Mouse (Mus musculus): Measurements from ENCODE around the gene Ccs.
"Not testable (repeated sequence)": the region's sequence is repeated elsewhere in the genome, so short reads cannot be mapped to it uniquely, and the experiment has no call there.

Gene Ccs

GRCm38 (mm10) chr19:4839149-4839548 lies at the start of gene Ccs, which contains the start of gene Ccdc87:
Gene Ccs, minus strand, starts transcription at chr19:4839332.
Gene Ccdc87, plus strand, starts transcription at chr19:4839366.
- DNase-seq (ENCODE audit: low read depth in 2 of 2, low spot score in 2 of 2), result peak; percentile 91 to 95

- DNase-seq (ENCODE audit: low read depth in 2 of 2, low spot score in 2 of 2), result no peak
Measured at GRCm38 (mm10) chr19:4883961-4884360, 44.8 kb upstream of the Ccs start.

- no peak for DNase-seq (ENCODE audit: low read depth in 2 of 2, low spot score in 2 of 2)
Measured at GRCm38 (mm10) chr19:4879324-4879703, 40.2 kb upstream of the Ccs start.

GRCm38 (mm10) chr19:4878405-4879323 lies 39.5 kb upstream of the Ccs start, which contains the start of gene Zdhhc24:
Gene Zdhhc24, plus strand, starts transcription at chr19:4878668.
- DNase-seq (ENCODE audit: low read depth in 2 of 2, low spot score in 2 of 2), result peak; percentile 88 to 91

- DNase-seq (ENCODE audit: low read depth in 2 of 2, low spot score in 2 of 2), result no peak
Measured at GRCm38 (mm10) chr19:4877785-4878184, 38.7 kb upstream of the Ccs start, which contains the start of gene Actn3. Gene Actn3, minus strand, starts transcription at chr19:4877909.

GRCm38 (mm10) chr19:4876755-4877154 lies 37.6 kb upstream of the Ccs start:
- DNase-seq (ENCODE audit: low read depth in 2 of 2, low spot score in 2 of 2), result no peak

- DNase-seq (ENCODE audit: low read depth in 2 of 2, low spot score in 2 of 2), result no peak
Measured at GRCm38 (mm10) chr19:4876241-4876640, 37.1 kb upstream of the Ccs start.

- DNase-seq (ENCODE audit: low read depth in 2 of 2, low spot score in 2 of 2), result not testable (repeated sequence)
Measured at GRCm38 (mm10) chr19:4874613-4875012, 35.5 kb upstream of the Ccs start.

GRCm38 (mm10) chr19:4865147-4865546 lies 26.0 kb upstream of the Ccs start:
- DNase-seq (ENCODE audit: low read depth in 2 of 2, low spot score in 2 of 2), result no peak

- DNase-seq (ENCODE audit: low read depth in 2 of 2, low spot score in 2 of 2), result no peak
Measured at GRCm38 (mm10) chr19:4863048-4863447, 23.9 kb upstream of the Ccs start.

GRCm38 (mm10) chr19:4859081-4859480 lies 19.9 kb upstream of the Ccs start:
- DNase-seq (ENCODE audit: low read depth in 2 of 2, low spot score in 2 of 2), result no peak

GRCm38 (mm10) chr19:4855951-4856350 lies 16.8 kb upstream of the Ccs start:
- no peak for DNase-seq (ENCODE audit: low read depth in 2 of 2, low spot score in 2 of 2)

GRCm38 (mm10) chr19:4855470-4855820 lies 16.3 kb upstream of the Ccs start:
- DNase-seq (ENCODE audit: low read depth in 2 of 2, low spot score in 2 of 2), result no peak

- DNase-seq (ENCODE audit: low read depth in 2 of 2, low spot score in 2 of 2), result no peak
Measured at GRCm38 (mm10) chr19:4854552-4855469, 15.7 kb upstream of the Ccs start, which contains the start of gene Ctsf. Gene Ctsf, plus strand, starts transcription at chr19:4855130.

- no peak for DNase-seq (ENCODE audit: low read depth in 2 of 2, low spot score in 2 of 2)
Measured at GRCm38 (mm10) chr19:4850281-4850680, 11.1 kb upstream of the Ccs start.

GRCm38 (mm10) chr19:4849800-4850199 lies 10.7 kb upstream of the Ccs start:
- DNase-seq (ENCODE audit: low read depth in 2 of 2, low spot score in 2 of 2), result no peak

- peak; percentile 9 to 12 for DNase-seq (ENCODE audit: low read depth in 2 of 2, low spot score in 2 of 2)
Measured at GRCm38 (mm10) chr19:4847490-4847889, 8.4 kb upstream of the Ccs start.

- no peak for DNase-seq (ENCODE audit: low read depth in 2 of 2, low spot score in 2 of 2)
Measured at GRCm38 (mm10) chr19:4845846-4846245, 6.7 kb upstream of the Ccs start.

GRCm38 (mm10) chr19:4842611-4843010 lies 3.5 kb upstream of the Ccs start:
- DNase-seq (ENCODE audit: low read depth in 2 of 2, low spot score in 2 of 2), result no peak

- DNase-seq (ENCODE audit: low read depth in 2 of 2, low spot score in 2 of 2), result no peak
Measured at GRCm38 (mm10) chr19:4840848-4841247, 1.7 kb upstream of the Ccs start.

GRCm38 (mm10) chr19:4838526-4839140 lies 499 bp downstream of the Ccs start:
- no peak for DNase-seq (ENCODE audit: low read depth in 2 of 2, low spot score in 2 of 2)
